Mouse (Mus musculus): ENCODE data around the gene Ube2g2.
"Not testable (repeated sequence)": the region's sequence is repeated elsewhere in the genome, so short reads cannot be mapped to it uniquely, and the experiment has no call there.

Gene Ube2g2

GRCm38 (mm10) chr10:77638956-77639355, 16.9 kb downstream of the Ube2g2 start:
- DNase-seq (ENCODE audit: low spot score in 2 of 2): no peak

- no peak for DNase-seq (ENCODE audit: low spot score in 2 of 2)
These were observed 21.1 kb downstream of the Ube2g2 start for GRCm38 (mm10) chr10:77643160-77643559.

DNA sequence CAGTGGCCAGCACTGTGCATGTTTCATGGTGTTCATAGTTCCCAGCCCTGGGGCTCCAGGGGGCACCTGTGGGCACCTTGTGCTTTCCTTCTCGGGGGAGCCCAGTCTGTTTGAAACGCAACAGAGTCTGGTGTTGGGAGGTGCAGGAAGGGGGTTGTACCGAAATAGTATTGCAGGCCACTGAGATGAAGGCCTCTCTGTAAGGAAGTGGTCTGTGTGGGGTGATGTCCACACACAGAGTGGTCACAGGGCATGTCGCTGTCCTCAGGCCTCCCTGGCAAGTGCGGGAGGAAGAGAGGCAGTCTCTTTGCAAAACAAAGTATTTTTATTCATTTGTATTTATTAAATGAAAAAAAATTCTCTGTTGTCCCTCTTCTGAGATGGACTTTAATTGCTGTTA, 23.5 kb downstream of the Ube2g2 start:
- peak in 1 of 2 experiments; percentile 36 for DNase-seq (ENCODE audit: low spot score in 2 of 2)

DNA sequence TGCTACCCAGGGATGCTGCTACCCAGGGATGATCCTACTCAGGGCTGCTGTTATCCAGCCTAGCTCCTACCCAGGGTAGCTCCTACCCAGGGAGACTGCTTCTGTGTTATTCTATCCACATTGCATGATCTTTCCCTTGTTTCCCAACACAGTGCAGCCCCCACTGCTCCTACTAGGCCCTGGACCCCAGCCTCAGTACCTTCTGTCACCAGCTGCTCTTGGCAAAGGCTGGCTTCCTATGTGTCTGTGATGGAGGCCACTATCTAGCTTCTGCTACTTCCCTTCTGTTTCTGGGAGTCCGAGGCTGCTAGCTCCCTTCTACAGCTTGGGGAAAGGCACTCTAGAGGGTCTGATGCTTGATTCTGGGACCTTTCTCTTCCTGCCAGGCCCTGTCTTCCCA, 25.4 kb downstream of the Ube2g2 start:
- no peak for DNase-seq (ENCODE audit: low spot score in 2 of 2)

DNA sequence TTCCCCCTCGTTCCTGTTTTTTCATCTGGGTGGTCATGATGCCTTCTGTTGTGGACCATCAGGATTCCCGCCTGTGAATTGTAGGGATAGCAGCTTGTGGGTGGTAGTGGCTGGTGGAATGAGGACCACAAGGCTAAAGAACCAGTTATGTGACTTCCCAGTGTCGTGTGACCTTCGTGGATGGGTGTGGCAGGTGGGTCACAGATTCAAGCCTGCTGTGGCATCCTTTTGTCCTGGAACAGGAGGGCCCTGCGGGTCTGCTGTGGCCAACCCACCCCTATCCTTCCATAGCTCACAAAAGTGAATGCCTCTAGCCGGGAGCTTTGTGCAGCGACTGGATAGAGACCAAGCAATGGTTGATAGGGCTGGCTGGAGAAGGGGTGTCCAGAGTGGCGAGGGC, 25.8 kb downstream of the Ube2g2 start:
- no peak for DNase-seq (ENCODE audit: low spot score in 2 of 2)

GRCm38 (mm10) chr10:77652046-77652445, 30.0 kb downstream of the Ube2g2 start:
- DNase-seq (ENCODE audit: low spot score in 2 of 2): peak in 1 of 2 experiments; percentile 30

GRCm38 (mm10) chr10:77658286-77658994, 36.4 kb downstream of the Ube2g2 start:
- DNase-seq (ENCODE audit: low spot score in 2 of 2): peak in 1 of 2 experiments; percentile 33

- DNase-seq (ENCODE audit: low spot score in 2 of 2): no peak
These were observed 42.0 kb downstream of the Ube2g2 start for GRCm38 (mm10) chr10:77663949-77664665.

- no peak for DNase-seq (ENCODE audit: low spot score in 2 of 2)
These were observed 44.3 kb downstream of the Ube2g2 start for GRCm38 (mm10) chr10:77666342-77666741.

DNA sequence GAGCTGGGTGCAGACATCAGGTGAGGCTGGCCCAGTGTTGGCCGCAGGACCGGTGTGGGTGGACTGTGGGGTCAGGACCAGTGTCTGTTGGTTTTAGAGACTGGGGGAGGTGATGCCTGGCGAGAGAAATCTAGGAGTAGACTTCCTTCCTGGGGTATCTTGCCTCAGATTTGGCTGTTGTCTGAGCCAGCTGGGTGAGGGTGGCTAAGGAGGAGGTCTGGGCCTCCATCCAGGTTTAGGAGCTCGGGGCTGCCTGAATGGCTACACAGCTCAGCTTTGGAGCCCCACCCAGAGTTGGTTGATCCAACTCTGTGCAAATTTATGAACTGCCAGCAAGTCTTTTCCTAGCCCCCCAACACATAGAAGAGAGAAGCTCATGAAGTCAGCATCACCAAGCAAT, 45.3 kb downstream of the Ube2g2 start:
- DNase-seq (ENCODE audit: low spot score in 2 of 2): no peak

DNA sequence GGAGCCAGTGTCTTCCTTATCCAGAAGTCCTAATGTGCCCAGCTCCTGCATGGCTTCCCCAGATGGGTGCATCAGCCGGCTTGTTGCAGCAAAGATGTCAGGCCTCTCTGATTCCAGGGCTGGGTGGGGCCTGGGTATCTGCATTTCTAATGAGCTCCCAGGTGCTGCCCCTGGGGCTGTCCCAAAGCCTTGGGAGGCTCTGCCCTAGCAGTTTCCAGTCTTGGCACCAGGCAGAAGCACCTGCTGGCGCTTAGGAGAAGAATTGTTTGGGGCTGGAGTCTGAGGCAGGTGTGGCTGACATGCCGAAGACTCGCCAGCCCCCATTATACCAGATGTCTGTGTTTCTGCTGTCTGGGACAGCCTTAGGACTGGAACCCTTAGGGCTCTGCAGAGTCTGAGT, 48.6 kb downstream of the Ube2g2 start:
- no peak for DNase-seq (ENCODE audit: low spot score in 2 of 2)

GRCm38 (mm10) chr10:77671519-77671918, 49.4 kb downstream of the Ube2g2 start:
- DNase-seq (ENCODE audit: low spot score in 2 of 2): no peak

GRCm38 (mm10) chr10:77673765-77674164, 51.7 kb downstream of the Ube2g2 start:
- DNase-seq (ENCODE audit: low spot score in 2 of 2): peak in 1 of 2 experiments; percentile 66

- peak in 1 of 2 experiments; percentile 26 for DNase-seq (ENCODE audit: low spot score in 2 of 2)
These were observed 55.5 kb downstream of the Ube2g2 start for GRCm38 (mm10) chr10:77677562-77677961.

GRCm38 (mm10) chr10:77682994-77683393, 60.9 kb downstream of the Ube2g2 start:
- DNase-seq (ENCODE audit: low spot score in 2 of 2): no peak

GRCm38 (mm10) chr10:77684181-77684580, 62.1 kb downstream of the Ube2g2 start:
- DNase-seq (ENCODE audit: low spot score in 2 of 2): no peak

- no peak for DNase-seq (ENCODE audit: low spot score in 2 of 2)
These were observed 64.0 kb downstream of the Ube2g2 start, which contains the start of gene Tspear for GRCm38 (mm10) chr10:77685895-77686664. Gene Tspear, plus strand, starts transcription at chr10:77686569.

GRCm38 (mm10) chr10:77687021-77687420, 64.9 kb downstream of the Ube2g2 start:
- DNase-seq (ENCODE audit: low spot score in 2 of 2): no peak

DNA sequence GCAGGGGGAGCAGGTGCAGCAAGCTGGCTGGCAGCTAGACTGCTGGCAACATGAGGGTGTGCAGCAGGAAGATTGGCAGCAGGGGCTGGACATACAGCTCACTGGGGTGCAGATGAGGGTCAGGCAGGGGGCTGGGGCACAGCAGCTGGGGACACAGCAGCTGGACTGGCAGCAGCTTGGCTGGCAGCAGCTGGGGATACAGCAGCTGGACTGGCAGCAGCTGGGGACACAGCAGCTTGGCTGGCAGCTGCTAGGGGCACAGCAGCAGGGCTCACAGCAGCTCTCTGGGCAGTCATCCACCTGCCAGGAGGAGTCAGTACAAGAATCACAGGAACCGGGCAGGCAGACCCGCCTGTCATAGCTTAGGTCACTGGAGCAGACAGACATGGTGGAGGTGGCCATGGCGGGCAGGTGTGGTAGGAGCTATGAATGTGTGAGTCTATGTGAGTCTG, 68.3 kb downstream of the Ube2g2 start, which contains the start of gene Gm19402:
TSS of gene Gm19402 (minus strand) at position 402 of the 452 bp plus-strand sequence.
- DNase-seq (ENCODE audit: low spot score in 2 of 2): not testable (repeated sequence)
